Mouse (Mus musculus): Measurements from ENCODE around the gene Prkaca. TPM values are rescaled to one million over a fixed set of nuclear protein-coding genes. Genes with fewer than 3 reads are reported as not detected.

The Prkaca gene
- polyA plus RNA-seq, 1 experiment from 2014 or later = 148 TPM

DNA sequence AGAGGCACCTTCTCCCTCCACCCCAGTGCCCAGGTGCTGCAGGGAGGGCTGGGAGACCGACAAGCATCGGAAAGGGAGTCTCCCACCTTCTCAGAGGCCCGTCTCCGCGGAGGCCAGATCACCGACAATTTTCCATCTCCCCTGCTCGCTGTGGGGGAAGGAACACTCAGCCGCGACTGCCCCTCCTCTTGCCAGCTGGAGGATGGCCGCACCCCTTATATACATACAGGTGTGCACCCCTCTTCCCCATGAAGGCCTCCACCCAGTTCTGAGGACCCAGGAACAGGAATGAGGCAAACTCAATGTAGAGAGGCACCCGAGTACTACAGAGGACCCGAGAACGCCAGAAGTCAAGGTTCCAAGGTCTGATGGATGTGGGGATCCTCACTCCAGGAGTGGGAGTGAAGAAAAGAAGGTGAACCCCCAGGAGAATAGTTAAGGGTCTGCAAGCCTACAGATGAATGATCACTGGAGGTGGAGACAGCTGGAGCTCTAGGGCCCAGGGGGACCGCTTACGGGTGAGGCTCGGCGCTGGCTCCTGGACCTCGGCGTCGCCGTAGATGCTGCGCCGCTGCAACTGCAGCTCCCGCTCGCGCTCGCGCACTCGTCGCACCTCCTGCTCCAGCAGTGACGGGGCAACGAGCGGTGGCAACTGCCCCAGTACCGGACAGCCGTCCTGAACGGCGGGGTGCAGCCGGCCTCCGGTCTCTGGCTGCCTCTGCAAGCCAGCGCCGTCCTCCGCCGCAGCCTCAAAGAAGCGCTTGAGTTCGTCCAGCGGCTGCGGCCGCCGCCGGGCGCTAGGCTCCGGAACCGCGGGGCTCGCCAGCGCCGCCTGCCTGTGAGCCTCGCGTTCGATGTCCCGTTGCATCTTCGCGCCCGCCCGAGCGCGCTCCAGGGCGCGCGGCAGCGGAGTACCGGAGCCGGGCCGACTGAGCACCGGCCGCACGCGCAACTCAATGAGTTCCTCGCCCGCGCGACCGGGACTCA lies 38.1 kb downstream of the Prkaca start:
- peak overlapping the region; percentile 62 for H3K27ac ChIP-seq
- H3K4me1 ChIP-seq = peaks cover 36% of the 10 kb centered on the region
- 2% methylated on average over 83 of the region's 83 CpGs for WGBS
- no peaks in the 10 kb centered on the region for H3K36me3 ChIP-seq (replicated peaks)
- H3K4me3 ChIP-seq = peak overlapping the region; percentile 58
- H3K27me3 ChIP-seq (ENCODE audit: poor library complexity, severe bottlenecking) = peaks cover 55% of the 10 kb centered on the region
- DNase-seq (ENCODE audit: extremely low spot score, low spot score) = peak; percentile 78
- no peaks in the 10 kb centered on the region for H3K9me3 ChIP-seq

DNA sequence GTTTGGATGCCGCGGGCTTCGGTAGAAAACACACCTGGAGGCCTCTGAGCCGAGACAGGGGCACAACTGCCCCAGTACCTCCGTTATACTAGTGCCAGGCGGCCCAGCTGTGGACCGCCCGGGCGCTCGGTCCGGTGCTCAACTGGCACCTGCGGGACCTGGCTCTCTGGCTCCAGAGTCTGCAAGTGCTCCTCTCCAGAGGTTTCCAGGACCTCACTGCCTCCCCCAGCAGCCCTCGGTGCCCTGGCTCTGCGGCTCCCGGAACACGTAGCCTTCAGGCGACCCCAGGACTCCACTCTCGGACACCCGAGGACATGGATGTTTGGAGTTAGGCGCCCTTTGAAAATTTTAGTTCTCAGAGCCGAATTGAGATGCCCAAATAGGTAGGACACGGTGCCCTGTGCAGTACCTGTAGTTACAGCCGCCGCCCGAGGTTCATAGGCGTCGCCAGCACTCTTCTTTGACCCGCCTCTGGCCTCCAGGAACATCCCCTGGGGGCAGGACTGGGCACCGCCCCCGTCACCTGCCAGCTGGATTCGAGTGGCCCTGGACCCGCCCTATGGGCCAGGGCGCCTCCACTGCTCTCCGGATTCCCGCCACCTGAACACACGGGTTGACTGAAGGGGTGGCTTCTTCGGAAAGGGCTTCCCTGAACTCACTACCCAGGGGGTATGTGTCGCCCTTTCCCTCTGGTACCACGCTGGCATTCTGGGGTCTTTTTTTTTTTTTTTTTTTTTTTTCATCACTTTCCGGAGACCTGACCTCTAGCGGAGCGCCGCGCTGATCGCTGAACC lies 39.1 kb downstream of the Prkaca start, which contains the start of gene 2210011C24Rik:
Gene 2210011C24Rik, minus strand, starts transcription at position 467 of the 794 bp plus-strand sequence.
- under 1% methylated on average over 45 of the region's 45 CpGs for WGBS
- H3K27me3 ChIP-seq (ENCODE audit: poor library complexity, severe bottlenecking) = peaks cover 55% of the 10 kb centered on the region
- DNase-seq (ENCODE audit: extremely low spot score, low spot score) = peak; percentile 54

DNA sequence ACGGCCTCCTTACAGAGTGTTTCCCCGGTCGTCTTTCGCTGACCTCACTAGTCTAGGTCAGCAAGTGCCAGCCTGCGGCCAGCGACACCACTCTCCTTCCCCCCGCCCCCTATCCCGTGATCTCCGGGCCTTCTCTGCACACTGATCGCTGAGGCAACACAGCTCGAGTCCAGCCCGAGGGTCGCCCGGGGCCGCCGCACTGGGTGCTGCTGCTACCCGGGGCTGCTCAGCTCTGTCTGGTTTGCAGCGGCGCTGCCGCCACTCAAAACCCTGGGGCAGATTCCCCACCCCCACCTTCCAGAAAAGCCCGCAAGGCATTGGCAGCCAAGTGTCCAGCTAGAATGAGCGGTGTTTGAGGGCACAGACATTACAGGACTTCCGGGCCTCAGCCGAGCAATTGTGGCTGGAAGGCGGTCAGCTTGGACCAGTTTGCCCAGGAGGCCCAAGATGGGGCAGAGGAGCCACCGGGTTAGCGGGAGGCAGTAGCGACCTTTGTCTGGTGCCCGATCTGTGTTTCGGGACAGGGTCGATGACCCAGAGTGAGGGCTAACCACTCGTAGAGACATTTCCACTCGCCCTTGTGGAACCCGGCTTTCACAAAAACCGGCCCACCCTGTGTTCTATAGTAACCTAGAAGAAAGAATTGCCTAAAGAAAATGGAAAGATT lies 39.8 kb downstream of the Prkaca start:
- H3K27ac ChIP-seq = 0 out of 2 replicates have a peak overlapping the region, but pooled peaks have one; percentile 26
- no peaks in the 10 kb centered on the region for H3K9me3 ChIP-seq
- H3K36me3 ChIP-seq (replicated peaks) = no peaks in the 10 kb centered on the region
- H3K27me3 ChIP-seq (ENCODE audit: poor library complexity, severe bottlenecking) = peaks cover 55% of the 10 kb centered on the region
- peaks cover 36% of the 10 kb centered on the region for H3K4me1 ChIP-seq
- WGBS = 2% methylated on average over 35 of the region's 35 CpGs
- DNase-seq (ENCODE audit: extremely low spot score, low spot score) = peak; percentile 50
- H3K4me3 ChIP-seq = peak overlapping the region; percentile 58

More for the DNA sequence above, 39.1 kb downstream of the Prkaca start, which contains the start of gene 2210011C24Rik:
- Histone ChIP-seq H3K4me3 (peak within 1 kb of the TSS; percentile 58), H3K9me3 (no peaks in the 10 kb centered on the region), H3K27ac (peak within 1 kb of the TSS; percentile 62), H3K36me3 (replicated peaks) (no peaks in the 10 kb centered on the region), H3K4me1 (peaks cover 36% of the 10 kb centered on the region)

DNA sequence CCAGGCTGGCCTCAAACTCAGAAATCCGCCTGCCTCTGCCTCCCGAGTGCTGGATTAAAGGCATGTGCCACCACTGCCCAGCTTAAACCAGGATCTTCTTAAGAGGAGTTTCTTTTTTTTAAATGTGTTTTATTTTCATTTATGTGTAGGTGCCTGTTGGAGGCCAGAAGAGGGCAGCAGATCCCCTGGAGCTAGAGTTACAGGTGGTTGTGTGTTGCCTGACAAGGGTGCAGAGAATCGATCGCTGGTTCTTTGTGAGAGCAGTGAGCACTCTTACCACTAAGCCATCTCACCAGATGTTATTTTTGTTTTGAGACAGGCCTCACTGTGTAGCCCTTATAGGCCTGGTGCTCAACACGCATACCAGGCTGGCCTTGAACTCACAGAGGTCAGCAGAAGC lies 43.0 kb downstream of the Prkaca start:
- peaks cover 66% of the 10 kb centered on the region for H3K27me3 ChIP-seq (ENCODE audit: poor library complexity, severe bottlenecking)
- DNase-seq (ENCODE audit: extremely low spot score, low spot score) = no peak

DNA sequence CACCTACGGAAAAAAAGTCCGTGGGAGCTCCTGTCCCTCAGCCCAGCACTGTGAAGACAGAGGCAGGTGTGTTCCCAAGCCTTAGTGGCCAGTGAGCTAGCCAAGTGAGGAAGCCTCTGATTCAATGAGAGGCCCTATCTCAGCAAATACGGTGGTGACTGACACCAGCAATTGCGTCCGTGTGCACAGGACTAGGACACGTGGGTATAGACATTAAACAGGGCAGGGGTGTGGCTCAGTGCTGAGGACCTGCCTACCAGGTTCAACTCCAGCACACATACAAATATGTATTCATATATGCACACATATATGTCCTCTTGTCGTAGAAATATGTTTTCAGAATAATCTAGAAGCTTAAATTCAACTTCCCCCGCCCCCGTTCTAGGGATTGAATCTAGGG lies 46.9 kb downstream of the Prkaca start:
- Histone ChIP-seq H3K27ac (no peak overlapping the region), H3K4me3 (no peak overlapping the region), H3K4me1 (peaks cover 32% of the 10 kb centered on the region), H3K9me3 (no peaks in the 10 kb centered on the region), H3K27me3 (ENCODE audit: poor library complexity, severe bottlenecking) (peaks cover 66% of the 10 kb centered on the region), H3K36me3 (replicated peaks) (no peaks in the 10 kb centered on the region)
- no peak for DNase-seq (ENCODE audit: extremely low spot score, low spot score)
- 88% methylated on average over 9 of the region's 9 CpGs for WGBS

More for the DNA sequence above, 43.0 kb downstream of the Prkaca start:
- WGBS = 91% methylated on average over 5 of the region's 5 CpGs
- Histone ChIP-seq H3K36me3 (replicated peaks) (no peaks in the 10 kb centered on the region), H3K4me3 (no peak overlapping the region), H3K27ac (no peak overlapping the region), H3K9me3 (no peaks in the 10 kb centered on the region), H3K4me1 (peaks cover 25% of the 10 kb centered on the region)

DNA sequence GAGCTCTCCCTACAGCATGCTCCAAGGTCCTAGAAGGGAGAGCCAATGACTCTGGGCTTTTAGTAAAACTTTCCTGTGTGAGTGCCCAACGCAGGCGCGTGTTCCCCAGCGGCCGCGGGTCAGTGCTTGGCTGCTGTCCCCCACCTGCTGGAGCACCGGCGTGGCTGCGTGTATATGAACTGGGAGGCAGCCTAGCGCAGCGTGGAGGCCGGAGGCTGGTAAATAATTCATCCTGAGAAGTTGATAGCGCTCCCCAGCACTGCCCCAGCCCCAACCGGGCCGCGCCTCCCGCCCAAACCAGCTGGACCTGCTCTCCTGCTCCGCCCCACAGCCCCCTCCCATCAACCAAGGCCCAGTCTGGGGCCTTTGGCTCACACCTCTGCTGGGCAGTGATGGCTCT lies 48.3 kb downstream of the Prkaca start, which contains the start of gene Palm3:
Gene Palm3, plus strand, starts transcription at position 376 of the 400 bp plus-strand sequence.
- Histone ChIP-seq H3K9me3 (no peaks in the 10 kb centered on the region), H3K36me3 (replicated peaks) (no peaks in the 10 kb centered on the region), H3K4me3 (peak within 1 kb of the TSS; percentile 27), H3K27ac (peak within 1 kb of the TSS; percentile 62; the same call in 1 of the 2 replicates), H3K4me1 (peaks cover 41% of the 10 kb centered on the region), H3K27me3 (ENCODE audit: poor library complexity, severe bottlenecking) (peaks cover 78% of the 10 kb centered on the region)
- WGBS = 11% methylated on average over 18 of the region's 18 CpGs
- no peak for DNase-seq (ENCODE audit: extremely low spot score, low spot score)

DNA sequence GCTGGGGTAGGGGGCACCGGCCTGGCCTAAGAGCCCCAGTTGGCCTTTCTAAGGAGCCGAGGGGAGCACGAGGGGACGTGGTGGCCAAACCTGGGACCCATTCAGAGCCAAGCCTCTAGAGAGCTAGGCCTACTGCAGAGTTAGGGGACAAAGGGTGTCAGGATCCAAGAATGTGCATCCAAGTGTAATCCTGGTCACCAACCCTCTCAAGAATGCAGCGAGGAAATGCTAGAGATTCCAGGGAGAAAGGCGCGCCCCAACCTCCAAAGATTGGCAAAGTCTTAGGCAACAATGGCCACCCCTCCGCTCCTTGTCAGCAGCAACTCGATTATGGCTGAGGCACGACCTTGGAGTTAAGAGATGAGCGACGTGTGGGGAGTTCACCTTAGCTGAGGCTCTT lies 48.8 kb downstream of the Prkaca start:
- Histone ChIP-seq H3K27ac (peak overlapping the region; percentile 62; the same call in 1 of the 2 replicates), H3K4me3 (peak overlapping the region; percentile 27), H3K27me3 (ENCODE audit: poor library complexity, severe bottlenecking) (peaks cover 82% of the 10 kb centered on the region)

DNA sequence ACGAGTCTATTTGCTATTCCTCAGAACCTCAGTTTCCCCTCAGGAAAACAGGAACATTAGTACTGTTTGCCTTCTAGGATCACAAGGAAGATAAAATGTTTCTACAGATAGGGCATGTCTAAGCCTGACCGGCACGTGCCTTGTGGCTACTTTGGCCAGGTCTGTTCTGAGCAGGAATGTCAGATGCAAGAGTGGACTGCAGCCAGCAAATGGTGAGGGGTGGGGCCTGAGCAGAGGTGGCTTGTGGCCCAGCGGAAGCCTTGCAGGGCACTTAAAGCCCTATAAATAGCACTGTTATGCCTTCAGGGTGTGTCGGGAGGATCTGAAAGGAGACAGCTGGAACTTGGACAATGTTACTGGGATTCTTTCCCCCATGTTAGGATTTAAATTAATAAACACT lies 50.3 kb downstream of the Prkaca start:
- no peaks in the 10 kb centered on the region for H3K9me3 ChIP-seq
- H3K27me3 ChIP-seq (ENCODE audit: poor library complexity, severe bottlenecking) = peaks cover 94% of the 10 kb centered on the region
- H3K4me1 ChIP-seq = peaks cover 55% of the 10 kb centered on the region
- H3K36me3 ChIP-seq (replicated peaks) = no peaks in the 10 kb centered on the region
- no peak overlapping the region for H3K4me3 ChIP-seq
- no peak for DNase-seq (ENCODE audit: extremely low spot score, low spot score)
- H3K27ac ChIP-seq = no peak overlapping the region
- 64% methylated on average over 5 of the region's 5 CpGs for WGBS

More for the DNA sequence above, 48.8 kb downstream of the Prkaca start:
- H3K9me3 ChIP-seq = no peaks in the 10 kb centered on the region
- DNase-seq (ENCODE audit: extremely low spot score, low spot score) = no peak
- H3K36me3 ChIP-seq (replicated peaks) = no peaks in the 10 kb centered on the region
- H3K4me1 ChIP-seq = peaks cover 46% of the 10 kb centered on the region
- 49% methylated on average over 12 of the region's 12 CpGs for whole genome bisulfite sequencing

DNA sequence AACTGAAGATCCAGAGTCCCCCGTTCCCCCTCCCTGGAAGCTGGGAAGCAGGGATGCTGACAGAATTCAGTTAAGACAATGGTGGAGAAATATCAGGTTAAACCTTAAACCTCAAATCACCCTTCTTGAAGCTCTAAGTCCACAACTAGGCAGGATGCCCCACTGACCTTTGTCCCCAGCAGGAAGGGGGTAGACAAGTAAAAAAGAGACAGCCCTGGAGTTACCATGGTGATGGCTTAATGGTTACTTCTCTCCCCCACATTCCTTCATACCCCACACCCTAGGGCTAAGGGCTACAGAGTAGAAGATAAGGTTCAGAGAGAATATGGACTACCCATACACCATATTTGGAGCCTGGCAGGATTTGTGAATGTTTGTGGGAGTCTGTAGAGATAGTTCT lies 50.8 kb downstream of the Prkaca start:
- no peak for DNase-seq (ENCODE audit: extremely low spot score, low spot score)
- Histone ChIP-seq H3K4me3 (no peak overlapping the region), H3K27me3 (ENCODE audit: poor library complexity, severe bottlenecking) (peaks cover 95% of the 10 kb centered on the region), H3K9me3 (no peaks in the 10 kb centered on the region), H3K27ac (no peak overlapping the region), H3K36me3 (replicated peaks) (no peaks in the 10 kb centered on the region), H3K4me1 (peaks cover 55% of the 10 kb centered on the region)
- 71% methylated on average over 1 of the region's 1 CpGs for WGBS

DNA sequence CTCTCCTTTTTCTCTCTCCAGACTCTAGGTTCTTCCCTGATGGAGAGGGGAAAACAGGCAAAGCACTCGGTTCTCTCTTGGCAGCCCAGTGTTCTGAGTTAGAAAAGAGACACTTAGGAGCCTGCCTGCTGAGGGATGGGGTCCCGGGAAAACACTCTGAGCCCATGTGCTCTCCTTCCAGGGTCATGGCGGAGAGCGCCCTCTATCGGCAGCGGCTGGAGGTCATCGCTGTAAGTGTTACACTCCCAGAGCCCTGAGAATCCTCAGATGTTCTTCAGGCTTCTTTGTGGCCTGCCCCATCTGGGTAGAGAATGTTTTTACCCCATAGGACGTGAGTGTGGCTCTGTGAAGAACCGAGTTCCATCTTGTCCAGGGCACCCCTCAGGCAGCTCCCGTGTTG lies 51.4 kb downstream of the Prkaca start:
- Histone ChIP-seq H3K4me3 (no peak overlapping the region), H3K27me3 (ENCODE audit: poor library complexity, severe bottlenecking) (peaks cover 100% of the 10 kb centered on the region), H3K27ac (no peak overlapping the region), H3K4me1 (peaks cover 55% of the 10 kb centered on the region), H3K36me3 (replicated peaks) (no peaks in the 10 kb centered on the region), H3K9me3 (no peaks in the 10 kb centered on the region)
- WGBS = 14% methylated on average over 10 of the region's 10 CpGs
- DNase-seq (ENCODE audit: extremely low spot score, low spot score) = peak; percentile 72

DNA sequence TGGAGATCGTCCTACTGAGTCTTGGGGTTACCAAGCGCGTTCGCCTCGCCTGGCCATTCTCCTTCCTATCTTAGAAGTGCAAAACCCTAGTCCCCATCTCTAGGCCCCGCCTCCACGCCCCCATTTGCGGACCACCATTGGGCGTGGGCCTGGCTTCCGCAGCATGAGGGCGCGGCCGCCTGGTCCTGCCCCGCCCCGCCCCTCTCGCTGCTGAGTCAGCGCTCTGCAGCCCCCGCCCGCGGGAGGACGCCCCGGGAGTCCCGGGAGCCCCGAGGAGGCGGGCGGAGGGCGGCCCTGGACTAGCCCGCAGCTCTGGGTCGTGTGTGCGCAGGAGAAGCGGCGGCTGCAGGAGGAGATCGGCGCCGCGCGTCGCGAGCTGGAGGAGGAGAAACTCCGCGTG lies 53.1 kb downstream of the Prkaca start:
- Histone ChIP-seq H3K4me1 (peaks cover 53% of the 10 kb centered on the region), H3K36me3 (replicated peaks) (no peaks in the 10 kb centered on the region), H3K9me3 (no peaks in the 10 kb centered on the region), H3K27me3 (ENCODE audit: poor library complexity, severe bottlenecking) (peaks cover 90% of the 10 kb centered on the region), H3K27ac (peak overlapping the region; percentile 80), H3K4me3 (peak overlapping the region; percentile 65)
- DNase-seq (ENCODE audit: extremely low spot score, low spot score) = peak; percentile 67
- 1% methylated on average over 41 of the region's 41 CpGs for WGBS

DNA sequence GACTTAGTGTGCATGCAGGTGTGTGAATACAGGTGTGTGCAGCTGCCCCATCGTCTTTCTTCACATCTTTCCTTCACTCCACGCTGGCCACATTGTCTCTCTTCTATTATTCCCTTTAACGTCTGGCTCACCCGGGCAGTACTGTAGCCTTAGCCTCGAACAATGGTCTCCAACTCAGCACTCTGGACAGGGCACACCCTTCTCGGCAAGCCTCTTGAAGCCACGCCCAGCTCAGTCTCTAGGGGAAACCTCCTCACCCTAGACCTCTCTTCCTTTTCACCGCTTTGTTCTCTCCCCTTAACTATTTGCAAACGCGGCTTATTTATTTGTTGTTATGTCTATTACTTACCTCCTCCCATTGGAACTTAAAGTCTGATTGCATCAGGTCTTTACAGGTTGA lies 54.7 kb downstream of the Prkaca start:
- no peaks in the 10 kb centered on the region for H3K36me3 ChIP-seq (replicated peaks)
- no peak overlapping the region for H3K4me3 ChIP-seq
- DNase-seq (ENCODE audit: extremely low spot score, low spot score) = no peak
- 9% methylated on average over 10 of the region's 10 CpGs for WGBS
- no peak overlapping the region for H3K27ac ChIP-seq
- H3K27me3 ChIP-seq (ENCODE audit: poor library complexity, severe bottlenecking) = peaks cover 80% of the 10 kb centered on the region
- H3K9me3 ChIP-seq = no peaks in the 10 kb centered on the region
- H3K4me1 ChIP-seq = peaks cover 39% of the 10 kb centered on the region

Measured in forebrain, embryonic 10.5 days (tissue).